ENCODE assay signal across 8 mouse cellular contexts in the genomic region with DNA sequence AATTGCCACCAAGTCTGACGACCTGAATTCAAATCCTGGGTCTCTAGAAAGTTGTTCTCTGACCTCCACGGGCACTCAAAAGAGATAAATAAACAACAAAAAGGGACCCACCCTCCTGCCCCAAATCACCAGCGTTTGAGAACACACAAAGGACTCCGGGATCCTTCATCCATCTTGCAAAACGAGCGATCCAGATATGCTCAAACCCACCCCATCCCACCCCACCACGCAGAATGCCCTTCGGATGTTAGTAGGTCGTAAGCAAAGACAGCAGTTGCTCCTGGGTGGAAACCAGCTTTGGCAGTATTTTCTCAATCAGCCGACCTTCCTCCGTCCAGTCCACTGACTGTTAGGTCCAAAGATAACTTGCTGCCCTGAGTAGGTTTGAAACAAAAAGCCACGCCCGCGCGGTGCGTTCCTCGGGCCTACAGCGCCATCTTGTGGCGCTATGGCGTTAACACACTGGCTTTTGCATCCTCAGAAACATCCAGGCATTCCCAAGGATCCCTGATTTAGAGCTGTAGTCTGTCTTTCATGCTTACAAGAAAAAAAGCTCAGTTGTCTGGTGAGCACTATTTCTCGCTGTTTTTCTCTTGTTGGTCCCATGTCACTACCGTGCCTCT. TPM values are rescaled to one million over a fixed set of nuclear protein-coding genes. Genes with fewer than 3 reads are reported as not detected.
A peak's percentile ranks its signal among the peaks of the same experiment; 100 is the strongest.
DNase-seq lines count a peak whose midpoint lies in the region; ATAC-seq and TF ChIP-seq lines count a peak whose summit lies in the region.

No protein-coding gene starts in this region.

- ATAC-seq in forebrain, embryonic 13.5 days: peak; percentile 84
- no peak for ATAC-seq in liver, embryonic 15.5 days (ENCODE audit: insufficient read depth)
- no peak for ATAC-seq in activated CD4-positive, CD25-positive, alpha-beta regulatory T cell, adult 4 months

- peak; percentile 41 for DNase-seq in MEL (ENCODE audit: low read depth, low spot score)
- peak; percentile 19 for DNase-seq in c-Kit-positive CD71-positive TER-119-positive erythroid progenitor cells, embryonic 14.5 days (ENCODE audit: low spot score)
- DNase-seq in heart, postnatal 10 days: peak; percentile 65 to 82
- DNase-seq in kidney, postnatal 4 days: peak; percentile 81 to 83
- peak; percentile 19 for DNase-seq in ovary, adult 18-20 months (ENCODE audit: low spot score)

- peak; percentile 55 to 86 (median 74) for TF ChIP-seq CTCF in MEL (IDR thresholded peaks at IDR 0.05 in 2 of 3, conservative IDR thresholded peaks at IDR 0.05 in 1 of 3; ENCODE audit: control insufficient read depth in 1 of 3, insufficient read depth in 1 of 3, low read depth in 2 of 3, low read length in 3 of 3, poor library complexity in 1 of 3, severe bottlenecking in 1 of 3)

- H3K79me2 ChIP-seq in MEL (ENCODE audit: control insufficient read depth, insufficient read depth, low read length, poor library complexity): no peaks in the 10 kb centered on the region

- 8% methylated on average over 22 of the region's 22 CpGs for WGBS in forebrain, embryonic 13.5 days
- whole genome bisulfite sequencing in liver, embryonic 15.5 days (ENCODE audit: insufficient replicate concordance): 11% methylated on average over 22 of the region's 22 CpGs

- no peak for TF ChIP-seq EP300 in MEL (IDR thresholded peaks at IDR 0.05; ENCODE audit: low read depth in 1 of 2, low read length in 2 of 2)

- H3K4me2 ChIP-seq in forebrain, embryonic 13.5 days: peak overlapping the region; percentile 51
- peak overlapping the region; percentile 25; the same call in 1 of the 2 replicates for H3K4me2 ChIP-seq in liver, embryonic 15.5 days

- TF ChIP-seq RAD21 in MEL (IDR thresholded peaks at IDR 0.05; ENCODE audit: low read depth, low read length): peak; percentile 72

- H3K9ac ChIP-seq in MEL (ENCODE audit: control insufficient read depth, low read depth, low read length, poor library complexity, severe bottlenecking): no peak overlapping the region
- H3K9ac ChIP-seq in forebrain, embryonic 13.5 days: peak overlapping the region; percentile 50; the same call in 1 of the 2 replicates
- no peak overlapping the region for H3K9ac ChIP-seq in liver, embryonic 15.5 days

- H3K27ac ChIP-seq in MEL (ENCODE audit: control insufficient read depth, low read depth, low read length): no peak overlapping the region
- no peak overlapping the region for H3K27ac ChIP-seq in forebrain, embryonic 13.5 days
- no peak overlapping the region for H3K27ac ChIP-seq in liver, embryonic 15.5 days (replicated peaks)

- no peaks in the 10 kb centered on the region for H3K4me1 ChIP-seq in MEL (ENCODE audit: control insufficient read depth in 1 of 2, insufficient read depth in 2 of 2, low read length in 2 of 2)
- H3K4me1 ChIP-seq in forebrain, embryonic 13.5 days: no peaks in the 10 kb centered on the region
- no peaks in the 10 kb centered on the region for H3K4me1 ChIP-seq in liver, embryonic 15.5 days (replicated peaks)

- no peaks in the 10 kb centered on the region for H3K9me3 ChIP-seq in MEL (replicated peaks; ENCODE audit: insufficient read depth, low read length)
- no peaks in the 10 kb centered on the region for H3K9me3 ChIP-seq in forebrain, embryonic 13.5 days (replicated peaks)
- H3K9me3 ChIP-seq in liver, embryonic 15.5 days (replicated peaks): no peaks in the 10 kb centered on the region

- no peaks in the 10 kb centered on the region for H3K36me3 ChIP-seq in MEL (ENCODE audit: control insufficient read depth in 1 of 2, insufficient read depth in 2 of 2, low read length in 2 of 2)
- no peaks in the 10 kb centered on the region for H3K36me3 ChIP-seq in forebrain, embryonic 13.5 days (ENCODE audit: poor library complexity, severe bottlenecking)
- H3K36me3 ChIP-seq in liver, embryonic 15.5 days (replicated peaks): no peaks in the 10 kb centered on the region

- intact Hi-C loops in heart, postnatal 10 days (cut with DNase I): loop anchor here (1.0 to 10.0 kb wide), 2 partner anchors 90 to 501 kb away; no protein-coding TSS in a partner anchor

- H3K4me3 ChIP-seq in MEL (ENCODE audit: control insufficient read depth in 1 of 2, insufficient read depth in 1 of 2, low read depth in 2 of 2, low read length in 2 of 2): no peak overlapping the region
- peak overlapping the region; percentile 35 for H3K4me3 ChIP-seq in forebrain, embryonic 13.5 days
- H3K4me3 ChIP-seq in liver, embryonic 15.5 days (replicated peaks): no peak overlapping the region

- no peaks in the 10 kb centered on the region for H3K27me3 ChIP-seq in MEL (ENCODE audit: control insufficient read depth in 1 of 2, insufficient read depth in 2 of 2, low read length in 2 of 2)
- no peaks in the 10 kb centered on the region for H3K27me3 ChIP-seq in forebrain, embryonic 13.5 days
- H3K27me3 ChIP-seq in liver, embryonic 15.5 days: no peaks in the 10 kb centered on the region

- TF ChIP-seq POLR2A in MEL (IDR thresholded peaks at IDR 0.05; ENCODE audit: control insufficient read depth in 1 of 2, insufficient read depth in 1 of 2, low read depth in 1 of 2, low read length in 2 of 2, poor library complexity in 1 of 2): no peak

TF ChIP-seq in MEL, 35 proteins besides CTCF, POLR2A, EP300 and RAD21:
- TF ChIP-seq SMC3 (IDR thresholded peaks at IDR 0.05; ENCODE audit: low read depth, low read length): peak; percentile 63
- TF ChIP-seq GATA1 (IDR thresholded peaks at IDR 0.05; ENCODE audit: low read depth, low read length): no peak
- no peak for TF ChIP-seq MAFK (IDR thresholded peaks at IDR 0.05; ENCODE audit: borderline replicate concordance, low read depth, low read length)
- no peak for TF ChIP-seq USF2 (IDR thresholded peaks at IDR 0.05; ENCODE audit: borderline replicate concordance in 1 of 2, insufficient read depth in 1 of 2, low read depth in 1 of 2, low read length in 2 of 2)
- no peak for TF ChIP-seq CHD1 (IDR thresholded peaks at IDR 0.05; ENCODE audit: low read depth, low read length)
- no peak for TF ChIP-seq ZMIZ1 (IDR thresholded peaks at IDR 0.05; ENCODE audit: low read depth, low read length)
- TF ChIP-seq ZC3H11A (IDR thresholded peaks at IDR 0.05; ENCODE audit: low read depth, low read length): 0 out of 2 replicates have a peak, but pooled peaks have one; percentile 29

RNA-seq across cellular contexts. Expression of a gene that starts 25.6 kb away (rescaled TPM):
- not detected in 2 replicates for total RNA-seq in MEL (2012; rRNA removed)
- polyA plus RNA-seq in MEL (2012; ENCODE audit: insufficient read depth in 1 of 2, insufficient read length in 2 of 2, low read depth in 1 of 2, low replicate concordance in 2 of 2, missing spikeins in 1 of 2): not detected
- polyA plus RNA-seq in forebrain, embryonic 13.5 days (2015; fragmentation: Nextera tagmentation; extraction: Ambion mirVana): 6.7 and 7.8 TPM in 2 replicates
- total RNA-seq in heart, postnatal 10 days (2021): not detected
- polyA plus RNA-seq in liver, embryonic 15.5 days (2015; fragmentation: Nextera tagmentation; extraction: Ambion mirVana): not detected in 2 replicates
- polyA plus RNA-seq in activated CD4-positive, CD25-positive, alpha-beta regulatory T cell, adult 4 months (2017; shearing (Covaris generic)): not detected

RNA-seq across cellular contexts. Expression of a gene that starts 36.5 kb away (rescaled TPM):
- total RNA-seq in MEL (2012; rRNA removed): not detected in 2 replicates
- not detected for polyA plus RNA-seq in MEL (2012; ENCODE audit: insufficient read depth in 1 of 2, insufficient read length in 2 of 2, low read depth in 1 of 2, low replicate concordance in 2 of 2, missing spikeins in 1 of 2)
- polyA plus RNA-seq in forebrain, embryonic 13.5 days (2015; fragmentation: Nextera tagmentation; extraction: Ambion mirVana): 0.26 and 0.43 TPM in 2 replicates
- total RNA-seq in heart, postnatal 10 days (2021): under 1 TPM; 0.36 to 0.42 TPM
- 0.26 and 0.51 TPM in 2 replicates for polyA plus RNA-seq in liver, embryonic 15.5 days (2015; fragmentation: Nextera tagmentation; extraction: Ambion mirVana)
- polyA plus RNA-seq in activated CD4-positive, CD25-positive, alpha-beta regulatory T cell, adult 4 months (2017; shearing (Covaris generic)): not detected

Comparison
In these comparisons a context has a peak if more than half of its experiments do, and no peak if none do; other contexts are left out.
1. DNase-seq: peak in every context shown above with its lines; median percentile 82 in kidney, postnatal 4 days; 74 in heart, postnatal 10 days; 41 in MEL; 19 in c-Kit-positive CD71-positive TER-119-positive erythroid progenitor cells, embryonic 14.5 days; 19 in ovary, adult 18-20 months.